Mouse (Mus musculus) cerebral cortex, adult 2 months (tissue): Measurements from ENCODE around the gene Mrpl30.

Source experiments
- WGBS: fragments of 180-500 bp; shearing (Covaris S2); methylation state at CpG from one replicate; pipeline ENCODE4 v1.1.7; 2018; 5-methylcytosine and 5-hydroxymethylcytosine counted together

The Mrpl30 gene

GRCm38 (mm10) chr1:37890025-37890652, at the start of gene Mrpl30, which contains the start of gene Mitd1:
TSS of gene Mrpl30 (plus strand) at chr1:37890477.
TSS of gene Mitd1 (minus strand) at chr1:37890411.
- WGBS: under 1% methylated on average over 41 of the region's 41 CpGs

GRCm38 (mm10) chr1:37846878-37847277, 43.4 kb upstream of the Mrpl30 start:
- WGBS: 89% methylated on average over 8 of the region's 8 CpGs

GRCm38 (mm10) chr1:37850696-37851095, 39.6 kb upstream of the Mrpl30 start:
- WGBS: 35% methylated on average over 2 of the region's 2 CpGs

- 1% methylated on average over 89 of the region's 90 CpGs for WGBS
These were observed 25.5 kb upstream of the Mrpl30 start for GRCm38 (mm10) chr1:37864511-37865400.

GRCm38 (mm10) chr1:37865401-37866215, 24.7 kb upstream of the Mrpl30 start:
- 5% methylated on average over 23 of the region's 23 CpGs for WGBS

GRCm38 (mm10) chr1:37866286-37866685, 24.0 kb upstream of the Mrpl30 start, which contains the start of gene Tsga10:
TSS of gene Tsga10 (minus strand) at chr1:37866429.
- WGBS: 62% methylated on average over 6 of the region's 6 CpGs

- 80% methylated on average over 1 of the region's 1 CpGs for WGBS
These were observed 23.2 kb upstream of the Mrpl30 start for GRCm38 (mm10) chr1:37867056-37867455.

- WGBS: 60% methylated on average over 10 of the region's 10 CpGs
These were observed 22.5 kb upstream of the Mrpl30 start for GRCm38 (mm10) chr1:37867684-37868322.

GRCm38 (mm10) chr1:37868640-37869039, 21.6 kb upstream of the Mrpl30 start:
- 69% methylated on average over 10 of the region's 10 CpGs for WGBS

- 66% methylated on average over 2 of the region's 2 CpGs for WGBS
These were observed 20.9 kb upstream of the Mrpl30 start for GRCm38 (mm10) chr1:37869362-37869761.

- WGBS: 4% methylated on average over 7 of the region's 7 CpGs
These were observed 18.6 kb upstream of the Mrpl30 start, which contains the start of gene Lipt1 for GRCm38 (mm10) chr1:37871704-37872103. TSS of gene Lipt1 (plus strand) at chr1:37871738.

- 4% methylated on average over 33 of the region's 33 CpGs for WGBS
These were observed 17.9 kb upstream of the Mrpl30 start for GRCm38 (mm10) chr1:37872131-37873067.

GRCm38 (mm10) chr1:37873157-37873556, 17.1 kb upstream of the Mrpl30 start:
- WGBS: 79% methylated on average over 4 of the region's 4 CpGs

GRCm38 (mm10) chr1:37877736-37878460, 12.4 kb upstream of the Mrpl30 start:
- 90% methylated on average over 13 of the region's 13 CpGs for WGBS

GRCm38 (mm10) chr1:37883411-37883810, 6.9 kb upstream of the Mrpl30 start:
- 97% methylated on average over 4 of the region's 4 CpGs for WGBS

- 82% methylated on average over 4 of the region's 4 CpGs for WGBS
These were observed 5.8 kb upstream of the Mrpl30 start for GRCm38 (mm10) chr1:37884451-37884850.

GRCm38 (mm10) chr1:37889206-37889605, 1.1 kb upstream of the Mrpl30 start:
- 78% methylated on average over 7 of the region's 7 CpGs for WGBS

- WGBS: 35% methylated on average over 3 of the region's 3 CpGs
These were observed 1.1 kb downstream of the Mrpl30 start for GRCm38 (mm10) chr1:37891400-37891799.

GRCm38 (mm10) chr1:37899816-37900215, 9.5 kb downstream of the Mrpl30 start:
- 79% methylated on average over 4 of the region's 4 CpGs for WGBS

- WGBS: 69% methylated on average over 6 of the region's 6 CpGs
These were observed 10.0 kb downstream of the Mrpl30 start for GRCm38 (mm10) chr1:37900288-37900687.
